Mouse (Mus musculus): ENCODE measurements at regions not wholly inside any gene's neighbourhood (a gene's known extent, or its start where the extent isn't known, plus 50 kb on each side); places are given as distances from the start of the nearest gene placed in this dataset.

DNA sequence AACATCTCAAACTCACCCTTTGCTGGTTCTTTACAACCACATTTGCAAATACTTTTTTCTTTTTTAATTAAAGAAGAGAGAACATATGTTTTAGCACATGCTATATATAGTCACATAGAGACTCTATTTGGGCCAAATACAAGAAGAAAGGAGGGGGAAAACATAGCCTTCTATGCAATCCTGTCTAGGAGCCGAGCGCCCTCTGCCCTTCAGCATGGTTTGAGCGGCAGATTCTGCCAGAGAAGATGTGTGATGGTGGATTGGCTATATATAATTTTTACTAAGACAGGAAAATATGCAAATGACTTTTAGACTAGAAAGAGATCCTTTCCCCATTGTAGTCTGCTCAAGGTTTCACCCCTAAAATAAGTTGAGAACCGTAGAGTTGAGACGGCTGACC lies 60.0 kb upstream of the Myom1 start:
- no peak for DNase-seq (ENCODE audit: low read depth, low spot score)

DNA sequence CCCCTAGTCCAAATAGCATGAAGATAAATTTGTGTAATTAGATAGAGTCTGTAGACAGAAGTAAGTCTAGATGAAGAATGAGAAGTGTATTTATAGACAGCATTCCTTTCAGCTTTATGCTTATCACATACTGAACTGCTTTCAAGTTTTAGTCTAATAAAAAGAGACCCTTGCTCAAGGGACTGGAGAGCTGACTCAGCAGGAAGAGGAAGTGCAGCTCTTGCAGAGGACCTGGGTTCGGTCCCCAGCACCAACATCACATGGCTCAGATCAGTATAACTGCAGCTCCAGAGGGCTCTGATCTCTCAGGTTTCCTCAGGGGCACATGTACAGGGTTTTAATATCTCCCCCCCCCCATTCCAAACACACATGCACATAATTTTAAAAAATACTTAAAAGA lies 68.2 kb upstream of the Myom1 start:
- no peak for DNase-seq (ENCODE audit: low read depth, low spot score)

DNA sequence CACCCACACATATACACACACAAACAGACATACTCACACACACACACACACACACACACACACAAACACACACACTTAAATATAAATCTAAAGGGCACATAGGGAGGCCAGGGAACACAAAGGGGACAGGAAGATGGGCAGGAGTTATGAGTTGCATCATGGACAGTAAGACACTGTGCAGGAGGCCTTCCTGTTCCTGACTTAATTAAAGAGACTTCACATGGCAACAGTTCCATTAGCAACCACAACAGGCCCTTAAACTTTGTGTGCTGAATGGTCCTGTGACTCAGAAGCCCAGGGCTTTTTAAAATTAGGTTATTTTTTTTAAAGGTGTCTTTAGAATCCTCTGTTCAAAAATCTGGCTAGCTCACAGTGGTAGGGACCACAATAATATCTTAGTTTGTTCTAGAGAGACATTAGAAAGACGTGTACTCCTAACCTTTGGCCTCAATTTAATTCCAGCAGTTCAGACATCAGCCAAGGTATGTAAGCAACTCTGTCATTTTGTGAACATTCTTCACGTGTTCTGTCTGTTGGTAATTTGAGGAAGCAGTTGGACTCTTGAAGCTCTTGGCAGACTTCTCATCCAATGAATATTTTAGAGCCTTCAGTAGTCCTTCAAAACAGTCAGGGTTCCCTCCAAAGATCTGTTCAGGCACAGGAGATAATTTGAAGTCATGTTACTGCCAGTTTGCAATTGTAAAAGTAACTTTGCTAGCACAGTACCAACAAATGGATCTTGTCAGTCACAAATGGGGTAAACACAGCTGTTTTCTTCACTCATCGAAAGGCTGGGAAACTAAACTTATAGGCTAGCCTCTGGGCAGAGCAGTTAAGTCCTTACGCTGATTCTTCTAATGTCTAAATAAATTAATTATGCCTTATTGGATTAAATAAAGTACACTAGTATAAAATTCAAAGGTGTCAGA lies 69.0 kb upstream of the Myom1 start:
- no peak for DNase-seq (ENCODE audit: low read depth, low spot score)

DNA sequence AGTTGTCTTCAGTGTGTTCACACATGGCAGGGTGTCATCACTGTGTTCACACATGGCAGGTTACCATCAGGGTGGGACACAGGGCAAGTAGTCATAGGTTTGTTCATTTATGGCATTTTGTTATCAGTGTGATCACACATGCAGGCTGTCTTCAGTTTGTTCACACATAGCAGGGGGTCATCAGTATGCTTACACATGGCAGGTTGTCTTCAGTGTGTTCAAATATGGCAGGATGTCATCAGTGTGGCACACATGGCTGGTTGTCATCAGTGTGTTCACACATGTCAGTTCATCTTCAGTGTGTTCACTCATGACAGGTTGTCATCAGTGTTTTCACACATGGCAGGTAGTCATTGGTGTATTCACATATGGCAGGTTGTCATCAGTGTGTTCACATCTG lies 69.9 kb upstream of the Myom1 start:
- no peak for DNase-seq (ENCODE audit: low read depth, low spot score)

DNA sequence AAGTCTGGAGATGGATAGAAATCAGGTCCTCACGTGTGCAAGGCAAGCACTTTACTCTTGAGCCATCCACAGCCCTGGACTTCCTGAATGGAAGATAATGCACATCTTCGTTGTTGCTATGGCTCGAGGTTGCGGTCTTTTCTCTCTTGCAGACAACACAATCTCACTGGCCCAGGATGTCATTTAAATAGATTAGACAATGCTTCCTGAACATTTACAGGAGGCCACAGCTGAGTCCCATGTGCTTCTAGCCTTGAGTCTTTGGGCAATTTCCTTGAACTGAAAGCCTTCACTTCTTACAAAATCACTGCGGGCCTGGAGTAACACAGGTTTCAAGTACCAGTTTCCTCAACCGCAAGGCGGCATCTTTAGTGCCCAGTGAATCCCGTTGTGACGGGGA lies 71.8 kb upstream of the Myom1 start:
- no peak for DNase-seq (ENCODE audit: low read depth, low spot score)

DNA sequence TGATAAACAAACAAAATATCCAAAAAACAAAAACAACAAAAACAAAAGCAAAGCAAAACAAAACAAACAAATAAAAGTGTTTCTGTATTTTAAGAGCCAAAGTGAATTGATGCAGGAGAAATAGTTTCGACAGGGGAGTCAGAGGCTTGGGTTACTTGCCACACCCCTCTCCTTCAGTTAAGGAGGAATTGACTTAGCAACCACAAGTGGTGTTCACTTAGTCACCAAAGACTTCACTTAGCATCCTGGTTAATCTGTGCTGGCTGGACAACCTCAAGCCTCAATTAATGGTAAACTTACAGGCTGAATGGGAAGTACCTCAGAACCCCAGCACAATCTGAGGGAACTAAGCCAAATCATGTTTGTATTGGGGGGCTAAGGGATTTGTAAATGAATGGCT lies 72.9 kb upstream of the Myom1 start:
- DNase-seq (ENCODE audit: low read depth, low spot score): no peak

DNA sequence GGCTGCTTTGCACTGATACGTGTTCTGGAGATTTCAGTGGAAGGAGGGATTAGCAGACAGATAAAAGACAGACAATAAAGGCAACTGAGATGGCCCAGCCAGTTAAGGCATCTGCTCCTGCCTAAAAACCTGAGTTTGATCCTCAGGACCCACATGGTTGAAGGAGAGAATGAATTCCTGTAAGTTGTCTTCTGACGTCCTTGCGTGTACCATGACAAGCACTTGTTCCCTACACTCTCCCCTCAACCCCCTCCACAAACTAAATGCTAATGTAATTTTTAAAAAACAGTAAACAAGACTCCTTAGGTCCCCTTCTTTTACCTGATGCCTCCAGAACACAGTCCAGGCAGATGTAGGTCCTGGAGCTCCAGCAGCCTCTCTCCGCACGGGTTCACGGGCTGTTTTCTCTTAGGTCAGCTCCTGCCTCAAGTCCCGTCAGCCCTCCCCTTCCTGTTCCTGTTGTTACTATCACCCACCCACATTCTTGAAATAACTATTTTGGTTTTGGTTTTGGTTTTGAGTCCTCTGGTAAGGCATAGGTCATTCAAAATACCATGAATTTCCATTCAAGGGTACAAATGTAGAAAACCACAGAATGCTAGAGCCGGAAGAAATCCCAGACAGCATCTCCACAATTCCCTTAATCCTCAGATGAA lies 71.3 kb upstream of the Tgif1 start:
- DNase-seq (ENCODE audit: low read depth, low spot score): peak; percentile 24

DNA sequence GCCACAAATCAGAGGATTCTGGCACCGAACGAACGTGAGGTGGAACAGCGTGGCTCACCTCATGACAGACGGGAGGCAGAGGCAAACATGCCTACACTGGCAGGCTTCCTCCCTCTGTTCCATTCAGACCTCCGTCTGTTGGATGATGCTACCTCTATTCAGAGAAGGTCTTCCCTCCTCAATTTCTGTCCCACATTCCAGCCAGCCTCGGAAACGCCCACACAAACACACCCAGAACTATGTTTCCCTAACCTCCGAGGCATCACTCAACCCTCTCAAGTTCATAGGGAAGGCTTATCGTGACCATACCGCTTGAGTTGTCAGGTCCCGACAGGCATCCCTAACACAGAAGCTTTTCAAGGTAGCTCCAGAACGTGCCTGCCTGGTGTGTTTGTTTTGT lies 68.3 kb upstream of the Tgif1 start:
- no peak for DNase-seq (ENCODE audit: low read depth, low spot score)

DNA sequence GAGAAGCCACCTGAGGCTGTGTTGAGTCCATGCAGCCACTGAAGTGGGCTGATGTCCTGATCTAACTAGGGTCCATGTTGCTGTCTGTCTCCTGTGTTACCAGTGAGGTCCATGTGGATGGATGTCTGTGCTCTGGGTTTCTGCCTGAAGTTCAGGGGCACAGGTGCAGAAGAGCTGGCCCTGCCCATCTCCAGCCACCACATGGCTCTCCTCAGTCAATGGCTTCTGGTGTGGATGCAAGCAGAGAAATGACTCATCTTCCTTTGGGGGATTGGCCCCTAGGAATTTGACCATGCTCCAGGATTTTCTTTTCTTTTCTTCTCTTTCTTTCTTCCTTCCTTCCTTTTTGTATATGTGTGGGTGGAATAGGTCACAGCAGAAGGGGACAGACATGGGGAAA lies 66.8 kb upstream of the Tgif1 start:
- no peak for DNase-seq (ENCODE audit: low read depth, low spot score)

DNA sequence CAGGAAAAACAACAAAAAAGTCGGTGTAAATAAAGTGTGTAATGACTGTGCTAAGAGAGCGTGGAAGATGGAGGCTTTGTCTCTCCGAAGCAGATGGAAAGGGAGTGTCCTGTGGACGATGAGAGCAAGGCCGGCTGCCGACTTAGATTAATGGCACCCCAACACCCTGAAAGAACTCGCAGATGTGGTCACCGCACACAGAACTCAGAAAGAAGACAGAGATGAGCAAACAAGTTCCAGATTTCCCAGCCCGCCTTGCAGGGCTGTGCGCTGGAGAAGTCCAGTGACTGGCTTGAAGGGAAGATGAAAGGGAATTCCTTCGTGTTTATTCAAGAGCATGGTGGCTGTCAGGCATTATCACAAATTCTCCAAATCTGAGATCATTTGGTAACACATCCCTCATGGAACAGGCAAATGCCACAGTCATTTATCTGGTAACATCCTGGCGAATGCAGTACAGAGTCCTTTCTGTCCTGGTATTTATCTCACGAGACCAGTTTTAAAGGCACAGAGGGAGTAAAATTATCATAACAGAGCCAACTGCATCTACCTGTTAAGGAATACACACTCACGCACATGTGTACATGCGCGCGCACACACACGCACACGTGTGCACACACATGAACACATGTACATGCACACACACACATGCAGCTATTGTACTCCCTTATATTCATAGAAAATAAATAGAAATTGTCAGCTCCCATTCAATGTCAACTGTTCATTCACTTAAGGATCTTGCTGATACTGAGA lies 64.0 kb upstream of the Tgif1 start:
- DNase-seq (ENCODE audit: low read depth, low spot score): no peak

DNA sequence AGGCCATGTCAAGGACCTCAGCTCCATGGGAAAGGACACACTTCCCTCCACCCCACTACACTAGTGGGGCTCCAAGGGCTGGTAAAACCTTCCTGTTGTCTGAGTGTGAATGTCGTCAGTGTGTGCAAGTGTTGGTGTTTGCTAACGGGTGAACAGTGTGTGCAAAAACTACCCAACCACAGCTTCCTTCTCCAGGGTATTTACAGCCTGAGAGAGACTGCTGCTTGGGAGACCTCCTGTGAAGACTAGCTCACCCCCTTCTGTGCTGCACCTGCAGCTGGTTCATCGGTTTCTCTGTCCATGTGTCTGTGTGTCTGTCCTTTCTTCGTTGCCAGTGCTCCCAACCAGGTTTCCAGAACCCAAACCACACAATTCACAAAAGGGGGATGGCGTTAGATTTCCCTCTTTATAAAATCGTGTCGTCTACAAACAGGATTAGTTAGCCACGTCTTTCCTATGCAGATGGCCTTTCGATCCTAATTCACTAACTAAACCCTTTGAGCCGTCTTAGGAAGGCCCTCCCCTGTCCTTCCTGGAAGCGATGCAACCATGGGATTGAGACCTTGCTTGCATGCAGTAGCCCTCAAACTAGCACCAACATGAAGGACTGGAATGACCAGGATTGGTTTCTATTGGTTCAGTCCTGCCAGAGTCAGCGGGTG lies 62.9 kb upstream of the Tgif1 start:
- DNase-seq (ENCODE audit: low read depth, low spot score): no peak

DNA sequence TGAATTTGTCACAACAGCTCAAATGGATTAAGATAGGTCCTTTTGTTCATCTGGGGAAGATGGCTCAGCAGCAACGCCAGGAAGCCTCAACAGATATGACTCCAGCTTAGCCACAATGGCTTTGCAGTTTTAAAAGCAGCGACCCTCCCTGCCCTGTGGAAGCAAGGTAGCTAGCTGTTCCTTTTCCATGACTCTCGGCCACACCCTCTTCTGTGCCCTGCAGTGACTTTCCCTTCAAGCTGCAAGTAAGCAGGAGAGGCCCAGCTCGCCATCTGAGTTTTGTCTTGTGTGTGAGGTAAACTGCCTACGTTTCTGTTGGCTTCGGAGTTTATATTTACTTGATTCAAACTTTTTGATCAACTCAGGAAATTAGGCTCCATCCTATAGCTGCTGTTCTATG lies 62.1 kb upstream of the Tgif1 start:
- no peak for DNase-seq (ENCODE audit: low read depth, low spot score)

DNA sequence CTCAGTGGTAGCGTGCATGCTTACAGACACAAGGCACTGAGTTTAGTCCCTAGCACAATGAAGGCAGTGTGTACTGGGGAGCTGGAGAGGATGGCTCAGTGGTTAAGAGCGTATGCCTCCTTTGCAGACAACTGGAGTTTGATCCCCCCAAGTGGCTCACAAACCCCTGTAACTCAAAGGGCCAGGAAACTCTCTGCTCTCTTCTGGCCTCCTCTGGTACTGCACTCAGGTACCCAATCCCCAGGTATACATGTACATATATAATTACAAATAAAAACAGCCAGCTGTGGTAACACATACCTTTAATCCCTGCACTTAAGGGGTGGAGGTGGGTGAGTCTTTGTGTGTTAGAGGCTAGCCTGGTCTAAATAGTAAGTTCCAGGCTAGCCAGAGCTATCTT lies 56.9 kb upstream of the Tgif1 start:
- no peak for DNase-seq (ENCODE audit: low read depth, low spot score)

DNA sequence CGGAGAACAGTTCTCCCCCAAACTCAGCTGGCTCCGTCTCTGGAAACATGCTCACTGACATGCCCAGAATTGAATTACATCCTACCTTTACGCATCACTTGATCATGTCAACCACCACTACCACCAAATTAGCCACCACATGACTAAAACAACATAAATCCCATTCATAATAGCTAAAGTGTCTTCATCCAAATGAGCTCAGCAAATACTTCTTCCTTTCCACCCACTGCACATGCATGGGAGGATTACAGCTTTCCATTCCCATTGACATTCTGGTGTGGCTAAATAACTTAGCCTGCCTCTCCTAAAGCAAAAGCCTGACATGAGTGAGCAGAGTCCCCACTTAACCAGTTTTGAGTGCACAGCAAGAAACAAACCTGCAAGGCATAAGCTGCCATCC lies 56.2 kb upstream of the Tgif1 start:
- DNase-seq (ENCODE audit: low read depth, low spot score): no peak

DNA sequence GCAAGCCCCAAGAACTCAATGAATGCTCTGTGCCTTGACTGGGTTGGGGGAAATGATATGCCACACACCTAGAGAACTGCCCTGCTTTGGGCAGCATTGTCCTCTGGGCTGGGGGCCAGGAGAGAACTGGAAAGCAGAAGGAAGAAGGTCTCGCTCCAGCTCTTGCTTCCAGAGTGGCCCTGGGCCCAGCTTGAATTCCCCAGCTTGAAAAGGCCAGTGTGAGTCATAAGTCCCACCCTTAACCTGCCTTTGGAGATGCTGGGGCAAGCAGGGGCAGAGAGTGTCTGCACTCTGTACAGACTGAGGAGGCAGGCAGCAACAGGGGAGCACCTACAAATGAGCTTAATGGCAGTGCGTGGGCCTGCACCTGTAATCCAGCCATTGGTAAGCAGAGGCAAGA lies 55.0 kb upstream of the Tgif1 start:
- no peak for DNase-seq (ENCODE audit: low read depth, low spot score)
